Mouse (Mus musculus): ENCODE measurements around the gene Slc25a51. TPM values are rescaled to one million over a fixed set of nuclear protein-coding genes. Genes with fewer than 3 reads are reported as not detected.

Gene Slc25a51
- total and polyA plus RNA-seq, 3 experiments = 43.8 to 395 (median 47.5) TPM

DNA sequence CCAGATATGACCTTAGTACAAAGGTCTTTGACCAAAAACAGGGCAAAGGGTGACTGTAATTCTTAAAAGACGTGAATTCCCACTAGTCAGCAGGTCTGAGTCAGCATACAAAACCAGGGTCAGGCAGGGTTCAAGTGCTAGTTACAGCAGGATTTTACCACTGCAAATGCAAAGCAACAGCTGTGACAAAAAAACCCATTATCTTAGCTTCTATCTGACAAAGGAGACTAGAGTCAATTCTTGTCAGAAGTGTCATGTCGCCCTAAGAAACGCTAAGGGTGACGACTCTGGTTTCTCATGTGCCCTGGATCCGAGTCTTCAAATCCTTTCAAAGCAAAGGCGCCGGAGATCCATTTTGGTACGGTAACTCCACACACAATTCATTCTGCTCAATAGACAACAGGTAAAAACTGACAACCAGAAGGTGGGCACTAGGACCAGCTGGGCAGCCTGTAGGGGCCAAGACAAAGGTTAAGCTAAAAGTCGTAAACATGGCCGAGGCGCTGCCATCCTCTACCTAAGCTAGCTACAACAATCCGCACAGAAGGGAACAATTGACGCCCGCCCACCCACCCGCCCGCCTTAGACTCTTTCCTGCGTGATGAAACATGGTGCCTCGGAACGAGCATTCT is 747 bp downstream of the Slc25a51 start:
- H3K4me1 ChIP-seq (ENCODE audit: control insufficient read depth in 1 of 2, insufficient read depth in 2 of 2, low read length in 2 of 2) = peaks cover 10 to 29% of the 10 kb centered on the region in 2 experiments
- peak overlapping the region; percentile 74 to 79 for H3K4me3 ChIP-seq (ENCODE audit: control insufficient read depth in 1 of 2, insufficient read depth in 1 of 2, low read depth in 2 of 2, low read length in 2 of 2)
- H3K9me3 ChIP-seq (replicated peaks; ENCODE audit: insufficient read depth, low read length) = no peaks in the 10 kb centered on the region
- TF ChIP-seq USF1 (IDR thresholded peaks at IDR 0.05; ENCODE audit: low read depth, low read length) (no peak), ZC3H11A (IDR thresholded peaks at IDR 0.05; ENCODE audit: low read depth, low read length) (no peak), NRF1 (IDR thresholded peaks at IDR 0.05; ENCODE audit: insufficient read depth, low read depth, low read length, poor library complexity, severe bottlenecking) (no peak), USF2 (IDR thresholded peaks at IDR 0.05; ENCODE audit: borderline replicate concordance in 1 of 2, insufficient read depth in 1 of 2, low read depth in 1 of 2, low read length in 2 of 2) (no peak), RCOR1 (IDR thresholded peaks at IDR 0.05; ENCODE audit: low read depth, low read length) (no peak), MAFK (IDR thresholded peaks at IDR 0.05; ENCODE audit: borderline replicate concordance, low read depth, low read length) (0 out of 2 replicates have a peak, but pooled peaks have one; percentile 36), SMC3 (IDR thresholded peaks at IDR 0.05; ENCODE audit: low read depth, low read length) (no peak), GATA1 (IDR thresholded peaks at IDR 0.05; ENCODE audit: low read depth, low read length) (peak; percentile 26; the same call in 1 of the 2 replicates), TCF12 (IDR thresholded peaks at IDR 0.05; ENCODE audit: low read depth, low read length) (0 out of 2 replicates have a peak, but pooled peaks have one; percentile 7), ETS1 (IDR thresholded peaks at IDR 0.05; ENCODE audit: low read depth, low read length) (peak; percentile 88), CHD1 (IDR thresholded peaks at IDR 0.05; ENCODE audit: low read depth, low read length) (peak; percentile 49; the same call in 1 of the 2 replicates), MYB (IDR thresholded peaks at IDR 0.05; ENCODE audit: low read depth, low read length) (no peak), ZNF384 (IDR thresholded peaks at IDR 0.05; ENCODE audit: low read depth, low read length) (peak; percentile 31; the same call in 1 of the 2 replicates)
- H3K27ac ChIP-seq (ENCODE audit: control insufficient read depth, low read depth, low read length) = peak overlapping the region; percentile 79
- H3K27me3 ChIP-seq (ENCODE audit: control insufficient read depth in 1 of 2, insufficient read depth in 2 of 2, low read length in 2 of 2) = no peaks in the 10 kb centered on the region
- H3K79me2 ChIP-seq (ENCODE audit: control insufficient read depth, insufficient read depth, low read length, poor library complexity) = peaks cover 21% of the 10 kb centered on the region
- H3K36me3 ChIP-seq (ENCODE audit: control insufficient read depth in 1 of 2, insufficient read depth in 2 of 2, low read length in 2 of 2) = peaks cover 3 to 31% of the 10 kb centered on the region in 2 experiments; a peak in 3 of 4 replicates
- H3K9ac ChIP-seq (ENCODE audit: control insufficient read depth, low read depth, low read length, poor library complexity, severe bottlenecking) = peak overlapping the region; percentile 86
- no peak for DNase-seq (ENCODE audit: low read depth, low spot score)

DNA sequence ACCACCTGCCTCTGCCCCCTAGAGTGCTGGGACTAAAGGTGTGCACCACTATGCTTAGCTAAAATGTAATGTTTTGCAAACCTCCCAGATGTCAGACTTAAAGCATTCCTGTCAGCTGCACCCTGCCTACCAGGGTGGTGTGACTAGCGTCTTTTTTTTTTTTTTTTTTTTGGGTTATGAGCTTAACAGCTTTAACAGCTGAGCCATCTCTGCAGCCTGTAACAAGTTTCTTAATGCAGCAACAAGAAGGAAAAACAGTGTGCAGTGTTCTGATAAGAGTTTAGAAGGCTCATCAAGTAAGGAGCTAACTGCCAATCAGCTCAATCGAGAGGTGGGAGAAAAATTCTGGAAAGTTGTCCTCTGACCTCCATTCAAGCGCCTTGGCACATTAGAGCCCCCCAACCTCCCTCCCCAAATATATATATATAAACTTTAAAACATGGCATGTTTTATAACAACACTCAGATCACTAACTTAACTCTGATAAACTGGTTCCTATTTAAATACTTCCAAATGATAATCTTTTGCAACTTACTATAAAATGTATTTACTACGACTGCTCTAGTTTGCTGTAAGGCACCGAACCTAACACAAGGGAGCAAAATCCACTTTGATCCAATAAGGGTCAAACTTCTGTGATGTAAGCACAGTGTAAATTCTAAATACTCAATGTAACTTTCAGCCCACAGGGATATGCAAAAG is 1.4 kb downstream of the Slc25a51 start:
- H3K27me3 ChIP-seq (ENCODE audit: control insufficient read depth in 1 of 2, insufficient read depth in 2 of 2, low read length in 2 of 2) = no peaks in the 10 kb centered on the region
- peak overlapping the region; percentile 79 for H3K27ac ChIP-seq (ENCODE audit: control insufficient read depth, low read depth, low read length)
- H3K36me3 ChIP-seq (ENCODE audit: control insufficient read depth in 1 of 2, insufficient read depth in 2 of 2, low read length in 2 of 2) = peaks cover 3 to 37% of the 10 kb centered on the region in 2 experiments; a peak in 3 of 4 replicates
- H3K4me1 ChIP-seq (ENCODE audit: control insufficient read depth in 1 of 2, insufficient read depth in 2 of 2, low read length in 2 of 2) = peaks cover 10 to 35% of the 10 kb centered on the region in 2 experiments
- DNase-seq (ENCODE audit: low read depth, low spot score) = peak; percentile 88
- no peaks in the 10 kb centered on the region for H3K9me3 ChIP-seq (replicated peaks; ENCODE audit: insufficient read depth, low read length)
- H3K9ac ChIP-seq (ENCODE audit: control insufficient read depth, low read depth, low read length, poor library complexity, severe bottlenecking) = peak overlapping the region; percentile 86
- peak overlapping the region; percentile 74 to 79 for H3K4me3 ChIP-seq (ENCODE audit: control insufficient read depth in 1 of 2, insufficient read depth in 1 of 2, low read depth in 2 of 2, low read length in 2 of 2)
- H3K79me2 ChIP-seq (ENCODE audit: control insufficient read depth, insufficient read depth, low read length, poor library complexity) = peaks cover 26% of the 10 kb centered on the region
- TF ChIP-seq GATA1 (IDR thresholded peaks at IDR 0.05; ENCODE audit: low read depth, low read length) (peak; percentile 93), RCOR1 (IDR thresholded peaks at IDR 0.05; ENCODE audit: low read depth, low read length) (peak; percentile 64), BHLHE40 (IDR thresholded peaks at IDR 0.05; ENCODE audit: borderline replicate concordance, low read depth, low read length) (peak; percentile 74; the same call in 1 of the 2 replicates), POLR2A (IDR thresholded peaks at IDR 0.05; ENCODE audit: control insufficient read depth in 1 of 2, insufficient read depth in 1 of 2, low read depth in 1 of 2, low read length in 2 of 2, poor library complexity in 1 of 2) (no peak), MAZ (IDR thresholded peaks at IDR 0.05; ENCODE audit: low read depth, low read length) (0 out of 2 replicates have a peak, but pooled peaks have one; percentile 31), MYC (IDR thresholded peaks at IDR 0.05; ENCODE audit: low read depth, low read length) (peak; percentile 44; the same call in 1 of the 2 replicates), KAT2A (conservative IDR thresholded peaks at IDR 0.05; ENCODE audit: low read depth, low read length) (no peak), ZC3H11A (IDR thresholded peaks at IDR 0.05; ENCODE audit: low read depth, low read length) (no peak), MAX (IDR thresholded peaks at IDR 0.05; ENCODE audit: low read length) (no peak), HCFC1 (IDR thresholded peaks at IDR 0.05; ENCODE audit: low read depth, low read length) (0 out of 2 replicates have a peak, but pooled peaks have one; percentile 61), ZNF384 (IDR thresholded peaks at IDR 0.05; ENCODE audit: low read depth, low read length) (peak; percentile 100), POLR2AphosphoS2 (IDR thresholded peaks at IDR 0.05; ENCODE audit: low read length) (peak; percentile 29; the same call in 1 of the 2 replicates), ETS1 (IDR thresholded peaks at IDR 0.05; ENCODE audit: low read depth, low read length) (peak; percentile 99), ELF1 (IDR thresholded peaks at IDR 0.05; ENCODE audit: low read depth, low read length) (no peak), USF1 (IDR thresholded peaks at IDR 0.05; ENCODE audit: low read depth, low read length) (no peak), TCF12 (IDR thresholded peaks at IDR 0.05; ENCODE audit: low read depth, low read length) (peak; percentile 92), ZKSCAN1 (IDR thresholded peaks at IDR 0.05; ENCODE audit: low read depth, low read length) (peak; percentile 70; the same call in 1 of the 2 replicates), MYB (IDR thresholded peaks at IDR 0.05; ENCODE audit: low read depth, low read length) (peak; percentile 62), TAL1 (IDR thresholded peaks at IDR 0.05; ENCODE audit: low read length) (peak; percentile 83), UBTF (IDR thresholded peaks at IDR 0.05; ENCODE audit: borderline replicate concordance, insufficient read depth, low read depth, low read length) (no peak), MXI1 (IDR thresholded peaks at IDR 0.05; ENCODE audit: low read depth, low read length) (peak; percentile 78)

All from MEL (cell line).